Mouse (Mus musculus): ENCODE data around the gene Slc35e3.

Slc35e3 gene

GRCm38 (mm10) chr10:117683734-117684037, 62.5 kb downstream of the Slc35e3 start:
- DNase-seq (ENCODE audit: low spot score) = no peak

Measured in ovary, adult 18-20 months (tissue).